Mouse (Mus musculus): ENCODE data around the gene Prdm13. TPM values are rescaled to one million over a fixed set of nuclear protein-coding genes. Genes with fewer than 3 reads are reported as not detected.

Gene Prdm13
- not detected for total RNA-seq (2021)

- DNase-seq, result no peak
- intact Hi-C loops (cut with DNase I), result loop anchor here (10.0 kb wide), 1 partner anchor 799 kb away; the partner anchor contains the start of gene Pou3f2
These were observed at the start of gene Prdm13 for GRCm38 (mm10) chr4:21685595-21686091. Gene Prdm13 (minus strand): TSS chr4:21685963.

- intact Hi-C loops (cut with DNase I), result loop anchor here (2.0 to 5.0 kb wide), 2 partner anchors 50 to 87 kb away; no protein-coding TSS in a partner anchor
- peak; percentile 91 to 92 for DNase-seq
These were observed 41.9 kb upstream of the Prdm13 start, which contains the start of gene Ccnc for GRCm38 (mm10) chr4:21727615-21728165. Gene Ccnc (plus strand): TSS chr4:21727701.

- DNase-seq, result peak; percentile 24 to 26
- intact Hi-C loops (cut with DNase I), result loop anchor here (5.0 kb wide), 1 partner anchor 50 kb away; no protein-coding TSS in a partner anchor
These were observed 41.3 kb upstream of the Prdm13 start for GRCm38 (mm10) chr4:21726912-21727614.

GRCm38 (mm10) chr4:21722752-21723334, 37.1 kb upstream of the Prdm13 start:
- no peak for DNase-seq
- intact Hi-C loops (cut with DNase I), result no loop called here

GRCm38 (mm10) chr4:21712147-21712546, 26.4 kb upstream of the Prdm13 start:
- peak; percentile 66 to 68 for DNase-seq
- intact Hi-C loops (cut with DNase I), result no loop called here

GRCm38 (mm10) chr4:21705046-21705445, 19.3 kb upstream of the Prdm13 start:
- DNase-seq, result no peak
- intact Hi-C loops (cut with DNase I), result no loop called here

- intact Hi-C loops (cut with DNase I), result no loop called here
- DNase-seq, result peak in 1 of 2 experiments; percentile 57
These were observed 10.0 kb upstream of the Prdm13 start for GRCm38 (mm10) chr4:21695638-21696254.

- intact Hi-C loops (cut with DNase I), result loop anchor here (5.0 kb wide), 1 partner anchor 153 kb away; no protein-coding TSS in a partner anchor
- no peak for DNase-seq
These were observed 4.5 kb upstream of the Prdm13 start for GRCm38 (mm10) chr4:21690221-21690620.

GRCm38 (mm10) chr4:21689492-21689941, 3.8 kb upstream of the Prdm13 start:
- no peak for DNase-seq

GRCm38 (mm10) chr4:21688703-21689200, 3.0 kb upstream of the Prdm13 start:
- intact Hi-C loops (cut with DNase I), result loop anchor here (10.0 kb wide), 1 partner anchor 796 kb away; the partner anchor contains the start of gene Pou3f2
- peak in 1 of 2 experiments; percentile 30 for DNase-seq

More at GRCm38 (mm10) chr4:21689492-21689941, 3.8 kb upstream of the Prdm13 start:
- intact Hi-C loops (cut with DNase I), result loop anchor here (10.0 kb wide), 1 partner anchor 795 kb away; the partner anchor contains the start of gene Pou3f2

- intact Hi-C loops (cut with DNase I), result loop anchor here (10.0 kb wide), 1 partner anchor 797 kb away; the partner anchor contains the start of gene Pou3f2
- no peak for DNase-seq
These were observed 2.3 kb upstream of the Prdm13 start for GRCm38 (mm10) chr4:21687783-21688702.

GRCm38 (mm10) chr4:21686934-21687333, 1.2 kb upstream of the Prdm13 start:
- intact Hi-C loops (cut with DNase I), result loop anchor here (10.0 kb wide), 1 partner anchor 798 kb away; the partner anchor contains the start of gene Pou3f2
- no peak for DNase-seq

GRCm38 (mm10) chr4:21686416-21686815, 653 bp upstream of the Prdm13 start:
- DNase-seq, result no peak
- intact Hi-C loops (cut with DNase I), result loop anchor here (10.0 kb wide), 1 partner anchor 798 kb away; the partner anchor contains the start of gene Pou3f2

- no peak for DNase-seq
- intact Hi-C loops (cut with DNase I), result loop anchor here (10.0 kb wide), 1 partner anchor 800 kb away; the partner anchor contains the start of gene Pou3f2
These were observed 1.3 kb downstream of the Prdm13 start for GRCm38 (mm10) chr4:21684341-21684970.

- DNase-seq, result no peak
- intact Hi-C loops (cut with DNase I), result loop anchor here (10.0 kb wide), 1 partner anchor 802 kb away; the partner anchor contains the start of gene Pou3f2
These were observed 3.2 kb downstream of the Prdm13 start for GRCm38 (mm10) chr4:21682421-21683150.

- DNase-seq, result no peak
- intact Hi-C loops (cut with DNase I), result loop anchor here (10.0 kb wide), 1 partner anchor 804 kb away; the partner anchor contains the start of gene Pou3f2
These were observed 4.8 kb downstream of the Prdm13 start for GRCm38 (mm10) chr4:21680971-21681370.

All from heart, postnatal 36 days (tissue).